Mouse (Mus musculus) stomach, embryonic 15.5 days (tissue): ENCODE data around the gene Map10. TPM values are rescaled to one million over a fixed set of nuclear protein-coding genes. Genes with fewer than 3 reads are reported as not detected.

Experiments used
- ATAC-seq: fragments of 200-750 bp; cut with Nextera tagmentation; 2 replicates; pipeline ENCODE4 v1.8.0; 2017; ENCODE audit warnings: low read depth, moderate number of reproducible peaks, moderate TSS enrichment; ENCODE audit not compliant: insufficient read depth, low FRiP score
- H3K27ac ChIP-seq: fragments of 300-500 bp; sonication (generic); 2 replicates; pipeline ENCODE4 v1.5.1; 2015; ENCODE audit warnings: mild to moderate bottlenecking, inconsistent platforms
- H3K27me3 ChIP-seq: fragments of 300-500 bp; sonication (generic); replicated peaks from 2 replicates; pipeline ENCODE4 v1.6.1; 2015; ENCODE audit warnings: inconsistent platforms
- H3K36me3 ChIP-seq: fragments of 300-500 bp; sonication (generic); 2 replicates; pipeline ENCODE4 v1.6.1; 2015; ENCODE audit warnings: inconsistent platforms
- H3K4me1 ChIP-seq: fragments of 300-500 bp; sonication (generic); 2 replicates; pipeline ENCODE4 v1.6.1; 2015; ENCODE audit warnings: inconsistent platforms
- H3K4me2 ChIP-seq: fragments of 300-500 bp; sonication (generic); 2 replicates; pipeline ENCODE4 v1.6.1; 2015; ENCODE audit warnings: mild to moderate bottlenecking, inconsistent platforms
- H3K4me3 ChIP-seq: fragments of 300-500 bp; sonication (generic); replicated peaks from 2 replicates; pipeline ENCODE4 v1.5.1; 2015; ENCODE audit warnings: inconsistent platforms
- H3K9ac ChIP-seq: fragments of 300-500 bp; sonication (generic); 2 replicates; pipeline ENCODE4 v1.6.1; 2015; ENCODE audit warnings: inconsistent platforms
- H3K9me3 ChIP-seq: fragments of 300-500 bp; sonication (generic); 2 replicates; pipeline ENCODE4 v1.6.1; 2016; ENCODE audit warnings: inconsistent platforms
- WGBS: fragments of 180-500 bp; shearing (Covaris S2); methylation state at CpG from one replicate; pipeline ENCODE4 v1.1.7; 2015; 5-methylcytosine and 5-hydroxymethylcytosine counted together
- polyA plus RNA-seq: library from polyadenylated mRNA; unstranded; fragments of >200 nt; fragmentation: Nextera tagmentation; extraction: Ambion mirVana; gene quantifications from 2 replicates; pipeline ENCODE4 v1.2.1, GENCODE M21; 2015

Map10 gene
- polyA plus RNA-seq, result 5.4 and 5.7 TPM in 2 replicates

DNA sequence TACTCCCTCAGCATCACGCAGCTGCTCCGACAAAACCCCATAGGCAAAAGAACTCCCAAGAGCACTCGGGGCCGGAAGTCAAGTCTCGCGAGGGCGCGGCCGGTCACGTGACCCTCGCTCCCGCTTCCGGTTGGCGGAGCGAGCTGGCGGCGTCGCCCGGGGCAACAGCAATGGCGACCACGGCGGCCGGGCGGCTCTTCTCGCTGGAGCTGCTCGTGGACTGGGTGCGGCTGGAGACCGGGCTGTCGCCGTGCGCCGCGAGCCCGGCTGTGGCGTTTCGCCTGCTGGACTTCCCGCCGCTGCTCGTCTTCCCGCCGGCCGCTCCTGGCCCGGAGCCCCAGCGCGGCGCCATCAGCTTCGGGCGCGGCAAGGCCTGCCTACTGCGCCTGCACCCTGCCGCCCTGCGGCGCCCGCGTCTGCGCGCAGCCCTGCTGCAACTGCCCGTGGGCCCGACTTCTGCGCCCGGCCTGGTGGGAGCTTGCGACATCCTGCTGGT lies at the start of gene Map10:
Map10 (plus strand) TSS at position 119 of the 496 bp plus-strand sequence.
- 1% methylated on average over 61 of the region's 62 CpGs for WGBS
- peak within 1 kb of the TSS; percentile 56 for H3K4me3 ChIP-seq
- H3K4me1 ChIP-seq, result peaks cover 11% of the 10 kb centered on the region
- H3K4me2 ChIP-seq, result peak within 1 kb of the TSS; percentile 90
- peak within 1 kb of the TSS; percentile 23; the same call in 1 of the 2 replicates for H3K9ac ChIP-seq
- H3K27me3 ChIP-seq, result no peaks in the 10 kb centered on the region
- ATAC-seq, result peak; percentile 85
- peak within 1 kb of the TSS; percentile 57; the same call in 1 of the 2 replicates for H3K27ac ChIP-seq
- H3K36me3 ChIP-seq, result peaks cover 14% of the 10 kb centered on the region; the same call in 1 of the 2 replicates
- no peaks in the 10 kb centered on the region; the same call in 1 of the 2 replicates for H3K9me3 ChIP-seq

- whole genome bisulfite sequencing, result 64% methylated on average over 4 of the region's 4 CpGs
- Histone ChIP-seq H3K4me2 (no peak overlapping the region), H3K36me3 (no peaks in the 10 kb centered on the region), H3K4me3 (no peak overlapping the region), H3K27me3 (no peaks in the 10 kb centered on the region), H3K27ac (0 out of 2 replicates have a peak overlapping the region, but pooled peaks have one; percentile 74), H3K9me3 (no peaks in the 10 kb centered on the region), H3K4me1 (peaks cover 21% of the 10 kb centered on the region), H3K9ac (no peak overlapping the region)
- ATAC-seq, result no peak
Observed at GRCm38 (mm10) chr8:125620301-125620700, 49.3 kb upstream of the Map10 start.

DNA sequence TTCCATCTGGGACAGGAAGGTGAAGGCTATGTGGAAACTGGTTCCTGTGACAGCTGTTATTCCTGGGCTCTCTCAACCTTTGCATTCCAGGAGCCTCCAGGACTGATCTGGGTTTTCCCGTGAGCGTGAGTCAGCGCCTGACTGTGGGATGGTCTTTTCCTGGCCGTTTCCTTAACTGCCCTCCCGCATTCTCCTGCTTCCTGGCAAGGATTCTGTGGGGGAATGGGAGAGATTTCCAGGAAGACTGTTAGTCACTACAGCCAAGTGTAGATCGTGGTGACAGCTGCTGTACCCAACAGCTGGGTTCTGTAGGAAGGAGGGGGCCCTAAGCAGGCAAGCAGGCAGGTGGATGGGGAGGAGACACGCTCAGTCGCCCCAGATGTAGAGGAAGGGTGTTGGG lies 45.3 kb upstream of the Map10 start:
- Histone ChIP-seq H3K9ac (no peak overlapping the region), H3K27ac (peak overlapping the region; percentile 21; the same call in 1 of the 2 replicates), H3K4me3 (no peak overlapping the region), H3K9me3 (no peaks in the 10 kb centered on the region), H3K36me3 (no peaks in the 10 kb centered on the region), H3K4me2 (no peak overlapping the region), H3K4me1 (peaks cover 11% of the 10 kb centered on the region), H3K27me3 (no peaks in the 10 kb centered on the region)
- no peak for ATAC-seq
- 44% methylated on average over 8 of the region's 8 CpGs for WGBS

DNA sequence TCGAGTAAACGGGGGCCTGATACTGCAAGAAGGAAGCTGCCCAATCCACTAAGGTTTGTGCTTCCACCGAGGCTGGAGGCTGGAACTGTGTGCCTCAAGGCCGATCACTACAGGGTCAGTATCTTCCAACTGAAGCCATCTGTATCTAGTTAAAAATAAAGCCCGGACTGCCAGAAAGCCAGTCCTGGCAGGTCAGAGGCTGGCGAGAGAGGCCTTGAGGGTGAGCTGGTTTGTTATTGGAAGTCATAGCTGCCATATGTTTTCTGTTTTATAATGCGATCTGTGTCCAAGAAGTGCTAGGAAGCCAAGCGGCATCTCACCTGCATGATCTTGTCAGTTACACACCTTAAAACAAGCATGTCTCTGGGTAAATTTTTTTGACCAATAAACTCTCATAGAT lies 43.2 kb upstream of the Map10 start:
- peaks cover 3% of the 10 kb centered on the region; the same call in 1 of the 2 replicates for H3K4me1 ChIP-seq
- H3K4me3 ChIP-seq, result no peak overlapping the region
- WGBS, result 88% methylated on average over 8 of the region's 8 CpGs
- H3K9me3 ChIP-seq, result no peaks in the 10 kb centered on the region
- H3K27me3 ChIP-seq, result no peaks in the 10 kb centered on the region
- no peak overlapping the region for H3K27ac ChIP-seq
- H3K36me3 ChIP-seq, result no peaks in the 10 kb centered on the region
- no peak overlapping the region for H3K9ac ChIP-seq
- no peak for ATAC-seq
- H3K4me2 ChIP-seq, result no peak overlapping the region

DNA sequence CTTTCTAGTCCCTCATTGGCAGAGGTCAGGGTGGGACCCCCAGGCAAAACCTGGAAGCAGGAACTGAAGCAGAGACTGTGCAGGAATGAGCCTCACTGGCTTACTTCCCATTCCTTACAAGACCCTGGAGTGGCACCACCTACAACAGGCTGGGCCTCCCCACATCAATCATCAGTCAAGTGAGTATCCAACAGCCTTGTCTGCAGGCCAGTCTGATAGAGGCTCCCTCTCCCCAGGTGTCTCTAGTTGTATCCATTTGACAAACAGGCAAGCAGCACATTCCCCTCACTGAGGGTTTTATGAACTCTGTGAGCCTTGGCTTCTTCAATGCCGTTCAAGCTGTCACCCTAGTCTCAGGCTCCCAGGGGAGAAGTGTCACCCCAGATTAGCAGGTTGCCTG lies 40.8 kb upstream of the Map10 start:
- no peak for ATAC-seq
- WGBS, result 94% methylated on average over 1 of the region's 1 CpGs
- H3K4me2 ChIP-seq, result no peak overlapping the region
- no peaks in the 10 kb centered on the region for H3K36me3 ChIP-seq
- no peak overlapping the region for H3K27ac ChIP-seq
- H3K9me3 ChIP-seq, result no peaks in the 10 kb centered on the region
- H3K9ac ChIP-seq, result no peak overlapping the region
- H3K27me3 ChIP-seq, result no peaks in the 10 kb centered on the region
- peaks cover 3% of the 10 kb centered on the region; the same call in 1 of the 2 replicates for H3K4me1 ChIP-seq
- H3K4me3 ChIP-seq, result no peak overlapping the region

DNA sequence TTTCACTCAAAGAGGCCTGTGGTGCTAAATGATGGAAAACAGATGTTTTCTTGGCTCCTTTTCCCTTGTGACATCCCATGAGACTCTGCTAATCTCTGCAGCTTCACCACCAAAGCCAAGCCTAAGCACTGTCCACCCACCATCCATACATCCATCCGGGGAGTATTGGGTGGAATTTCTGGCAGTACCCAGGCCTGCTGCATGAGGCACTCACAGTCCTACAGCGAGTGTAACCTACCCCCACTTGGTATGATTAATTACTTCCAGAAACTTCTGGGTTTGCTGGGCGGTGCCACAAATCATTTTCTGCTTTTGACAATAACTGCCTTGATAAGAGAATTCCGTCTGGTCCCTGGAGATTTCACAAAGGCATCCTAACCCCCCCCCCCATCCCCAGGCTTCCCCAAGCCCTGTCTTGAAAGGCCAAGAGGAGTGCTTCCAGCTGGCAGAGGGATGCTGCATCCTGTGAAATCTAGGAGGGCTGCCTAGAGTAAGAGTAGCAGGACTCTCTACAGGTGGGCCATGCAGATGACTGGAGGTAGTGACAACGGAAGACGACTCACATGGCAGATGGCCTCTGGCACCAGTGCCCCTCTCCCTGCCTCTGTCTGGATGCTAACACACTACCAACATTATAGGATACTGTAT lies 31.1 kb upstream of the Map10 start:
- H3K9ac ChIP-seq, result no peak overlapping the region
- ATAC-seq, result no peak; the same call in 1 of the 2 replicates
- WGBS, result 58% methylated on average over 6 of the region's 6 CpGs

GRCm38 (mm10) chr8:125639631-125640030 lies 30.0 kb upstream of the Map10 start:
- Histone ChIP-seq H3K9me3 (no peaks in the 10 kb centered on the region), H3K4me1 (no peaks in the 10 kb centered on the region), H3K4me3 (no peak overlapping the region), H3K4me2 (no peak overlapping the region), H3K27me3 (no peaks in the 10 kb centered on the region), H3K27ac (no peak overlapping the region), H3K9ac (no peak overlapping the region), H3K36me3 (no peaks in the 10 kb centered on the region)
- ATAC-seq, result no peak
- 70% methylated on average over 2 of the region's 2 CpGs for WGBS

More for the DNA sequence above, 31.1 kb upstream of the Map10 start:
- Histone ChIP-seq H3K9me3 (no peaks in the 10 kb centered on the region), H3K4me1 (no peaks in the 10 kb centered on the region), H3K36me3 (no peaks in the 10 kb centered on the region), H3K27ac (no peak overlapping the region), H3K4me2 (no peak overlapping the region), H3K27me3 (no peaks in the 10 kb centered on the region), H3K4me3 (no peak overlapping the region)

GRCm38 (mm10) chr8:125640766-125641165 lies 28.9 kb upstream of the Map10 start:
- no peak overlapping the region for H3K27ac ChIP-seq
- H3K9me3 ChIP-seq, result no peaks in the 10 kb centered on the region
- no peak overlapping the region for H3K9ac ChIP-seq
- H3K4me2 ChIP-seq, result no peak overlapping the region
- no peaks in the 10 kb centered on the region for H3K4me1 ChIP-seq
- WGBS, result 67% methylated on average over 5 of the region's 5 CpGs
- no peaks in the 10 kb centered on the region for H3K27me3 ChIP-seq
- no peak for ATAC-seq
- H3K36me3 ChIP-seq, result no peaks in the 10 kb centered on the region
- no peak overlapping the region for H3K4me3 ChIP-seq

DNA sequence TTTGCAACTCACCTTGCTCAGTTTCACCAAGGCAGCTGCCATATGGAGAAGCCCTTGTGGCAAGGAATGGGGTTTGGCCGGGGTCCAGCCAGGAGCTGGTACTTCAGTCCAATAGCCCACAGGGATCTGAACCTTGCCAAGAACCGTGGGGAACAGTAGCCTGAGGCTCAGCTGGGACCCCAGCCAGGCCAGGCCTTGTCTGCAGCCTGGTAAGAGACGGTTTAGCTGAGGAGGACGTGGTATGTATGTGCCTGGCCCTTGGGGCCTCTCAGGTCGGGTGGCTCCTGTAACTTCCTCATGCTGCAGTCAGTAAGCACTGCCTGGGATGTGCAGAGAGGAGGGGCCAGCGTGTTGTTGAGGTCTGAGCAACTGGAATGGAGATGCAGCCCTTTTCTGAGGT lies 27.8 kb upstream of the Map10 start:
- H3K27ac ChIP-seq, result no peak overlapping the region
- no peak for ATAC-seq
- H3K4me1 ChIP-seq, result no peaks in the 10 kb centered on the region
- no peaks in the 10 kb centered on the region for H3K36me3 ChIP-seq
- H3K9ac ChIP-seq, result no peak overlapping the region
- H3K27me3 ChIP-seq, result no peaks in the 10 kb centered on the region
- no peaks in the 10 kb centered on the region for H3K9me3 ChIP-seq
- 56% methylated on average over 6 of the region's 6 CpGs for WGBS
- no peak overlapping the region for H3K4me3 ChIP-seq
- no peak overlapping the region for H3K4me2 ChIP-seq

DNA sequence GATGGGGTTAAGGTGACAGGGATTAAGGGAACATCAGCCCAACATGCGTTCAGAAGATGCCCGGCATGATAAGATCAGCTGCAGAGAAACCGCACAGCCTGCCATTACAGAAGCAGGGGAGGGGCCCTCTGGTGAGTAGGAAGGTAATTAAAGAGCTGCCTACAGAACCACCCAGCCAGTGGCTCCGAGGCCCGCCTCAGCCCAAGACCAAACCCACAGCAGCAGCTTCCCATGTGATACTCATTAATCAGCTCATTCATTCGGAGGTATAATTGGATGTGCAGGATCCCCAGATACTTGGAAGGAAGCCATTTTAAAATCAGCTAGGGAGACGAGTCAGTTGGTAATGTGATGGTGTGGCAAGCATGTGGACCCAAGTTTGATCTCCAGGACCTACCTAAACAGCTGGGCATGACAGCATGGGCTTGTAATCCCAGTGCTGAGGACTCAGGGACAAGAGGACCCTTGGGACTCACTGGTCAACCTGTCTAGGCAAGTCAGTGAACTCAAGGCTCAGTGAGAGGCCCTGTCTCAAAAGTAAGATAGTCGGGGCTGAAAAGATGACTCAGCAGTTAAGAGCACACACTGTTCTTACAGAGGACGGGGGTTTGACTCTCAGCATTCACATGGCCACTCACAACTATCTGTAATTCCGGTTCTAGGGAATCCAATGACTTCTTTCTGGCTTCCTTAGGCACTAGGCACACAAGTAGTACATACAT lies 23.7 kb upstream of the Map10 start:
- Histone ChIP-seq H3K4me3 (no peak overlapping the region), H3K9me3 (no peaks in the 10 kb centered on the region), H3K4me1 (no peaks in the 10 kb centered on the region), H3K9ac (no peak overlapping the region), H3K27me3 (no peaks in the 10 kb centered on the region), H3K27ac (no peak overlapping the region), H3K36me3 (no peaks in the 10 kb centered on the region), H3K4me2 (no peak overlapping the region)
- 53% methylated on average over 10 of the region's 10 CpGs for WGBS
- ATAC-seq, result no peak

DNA sequence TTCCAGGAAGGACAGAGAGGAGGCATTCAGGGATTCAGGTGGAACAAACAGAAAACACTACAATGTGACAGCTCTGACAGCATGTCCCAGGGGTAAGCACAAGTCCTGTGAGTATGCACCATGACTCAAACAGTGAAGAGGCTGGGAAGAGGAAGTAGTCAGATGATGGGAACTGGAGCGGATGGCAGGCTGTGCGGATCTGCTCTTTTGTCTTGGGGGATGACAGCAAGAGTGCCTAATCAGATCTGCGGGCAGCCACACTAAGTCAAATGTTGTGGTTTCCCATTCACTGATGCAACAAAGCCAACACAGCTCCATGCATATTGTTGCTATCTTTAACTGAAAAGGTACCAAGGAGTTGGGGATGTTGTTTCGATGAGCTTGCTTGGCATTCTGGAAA lies 20.2 kb upstream of the Map10 start:
- no peak for ATAC-seq
- H3K4me1 ChIP-seq, result no peaks in the 10 kb centered on the region
- no peaks in the 10 kb centered on the region for H3K36me3 ChIP-seq
- no peaks in the 10 kb centered on the region for H3K9me3 ChIP-seq
- no peak overlapping the region for H3K9ac ChIP-seq
- no peak overlapping the region for H3K4me3 ChIP-seq
- no peak overlapping the region for H3K4me2 ChIP-seq
- 78% methylated on average over 4 of the region's 4 CpGs for WGBS
- no peak overlapping the region for H3K27ac ChIP-seq
- no peaks in the 10 kb centered on the region for H3K27me3 ChIP-seq

GRCm38 (mm10) chr8:125654821-125655220 lies 14.8 kb upstream of the Map10 start:
- H3K9me3 ChIP-seq, result no peaks in the 10 kb centered on the region
- no peak overlapping the region for H3K9ac ChIP-seq
- no peaks in the 10 kb centered on the region for H3K27me3 ChIP-seq
- H3K4me1 ChIP-seq, result no peaks in the 10 kb centered on the region
- H3K27ac ChIP-seq, result no peak overlapping the region
- ATAC-seq, result no peak
- H3K36me3 ChIP-seq, result no peaks in the 10 kb centered on the region
- 81% methylated on average over 2 of the region's 2 CpGs for WGBS
- H3K4me3 ChIP-seq, result no peak overlapping the region
- H3K4me2 ChIP-seq, result no peak overlapping the region
